Mouse (Mus musculus) cerebellum, postnatal 36 days (tissue): ENCODE results near the gene Dnajc4.
"Not testable (repeated sequence)": the region's sequence is repeated elsewhere in the genome, so short reads cannot be mapped to it uniquely, and the experiment has no call there.

ENCODE experiments used
- DNase-seq, 2 experiments: peaks; one replicate each; pipeline ENCODE4 v3.0.0; 2021 to 2022; ENCODE audit warnings: mixed read lengths in 2 of 2

The Dnajc4 gene

DNA sequence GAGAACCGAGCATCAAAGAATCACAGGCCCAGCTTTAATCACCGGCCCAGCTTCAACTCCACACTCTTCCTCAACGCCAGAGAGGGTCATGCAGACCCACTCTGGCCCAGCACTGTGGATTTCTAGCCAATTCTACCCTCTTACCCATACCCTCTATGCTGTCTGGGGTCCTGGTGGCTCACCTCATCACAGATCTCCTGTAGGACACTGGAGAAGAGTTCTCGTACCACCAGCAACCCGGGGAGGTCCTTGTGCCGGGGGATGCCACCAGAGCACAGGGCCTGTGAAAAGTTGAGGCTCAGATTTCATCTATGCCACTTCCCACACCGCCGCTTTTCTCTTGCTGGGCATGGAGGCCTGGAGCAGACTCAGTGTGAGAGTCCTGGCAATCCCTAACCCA is 2.1 kb upstream of the Dnajc4 start:
- DNase-seq, result no peak

GRCm38 (mm10) chr19:6994002-6994401 is 1.6 kb upstream of the Dnajc4 start:
- no peak for DNase-seq

DNA sequence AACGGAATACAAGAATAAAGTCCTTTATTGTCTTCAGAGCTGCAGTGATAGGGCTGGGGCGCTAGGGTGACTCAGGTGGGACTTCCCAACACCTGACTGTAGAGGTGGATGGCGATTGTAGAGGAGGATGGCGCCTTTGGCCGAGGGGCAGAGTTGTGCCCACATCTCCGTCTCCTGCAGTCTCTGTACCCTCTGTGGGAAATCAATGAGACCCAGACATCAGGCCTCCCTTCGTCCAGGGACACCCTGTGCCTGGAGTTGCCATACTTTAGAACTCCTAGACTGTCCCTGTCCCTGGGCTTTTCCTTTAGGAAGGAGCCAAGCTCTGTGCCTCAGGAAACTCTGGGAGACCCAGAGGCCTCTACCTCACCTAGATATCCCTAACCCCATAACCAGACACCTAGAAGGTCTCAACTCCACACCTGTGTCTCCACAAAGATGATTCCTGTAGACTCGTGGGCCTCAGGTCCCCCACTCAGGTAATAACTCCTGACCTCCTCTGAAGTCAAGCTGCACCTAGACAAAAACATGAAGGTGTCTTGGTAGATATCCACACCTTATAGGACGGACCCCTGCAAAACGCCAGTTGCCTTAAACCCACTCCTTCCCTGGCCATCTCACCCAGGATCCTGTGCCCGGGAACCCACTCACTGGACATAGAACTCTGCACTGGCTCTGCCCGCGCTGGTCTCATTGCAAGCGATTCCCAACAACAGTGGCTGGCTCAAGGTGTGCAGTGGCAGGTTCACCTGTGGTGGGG is 819 bp upstream of the Dnajc4 start:
- no peak for DNase-seq

DNA sequence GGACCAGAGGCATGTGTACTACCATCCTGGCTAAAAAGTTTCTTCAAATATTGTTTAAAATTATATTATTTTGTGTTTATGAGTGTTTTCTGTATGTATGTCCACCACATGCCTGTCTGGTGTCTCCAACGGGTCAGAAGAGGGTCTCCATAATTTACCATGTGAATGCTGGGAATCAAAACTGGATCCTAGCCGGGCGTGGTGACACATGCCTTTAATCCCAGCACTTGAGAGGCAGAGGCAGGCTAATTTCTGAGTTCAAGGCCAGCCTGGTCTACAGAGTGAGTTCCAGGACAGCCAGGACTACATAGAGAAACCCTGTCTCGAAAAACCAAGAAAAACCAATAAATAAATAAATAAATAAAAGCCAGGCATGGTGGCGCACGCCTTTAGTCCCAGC is 1.2 kb downstream of the Dnajc4 start:
- DNase-seq, result not testable (repeated sequence)

GRCm38 (mm10) chr19:6990712-6991111 is 1.7 kb downstream of the Dnajc4 start:
- DNase-seq, result no peak

GRCm38 (mm10) chr19:6989251-6989650 is 3.1 kb downstream of the Dnajc4 start:
- no peak for DNase-seq

GRCm38 (mm10) chr19:6987904-6988285 is 4.5 kb downstream of the Dnajc4 start:
- DNase-seq, result no peak

- DNase-seq, result peak; percentile 66 to 75
Observed at GRCm38 (mm10) chr19:6987061-6987903, 5.1 kb downstream of the Dnajc4 start, which contains the start of gene Vegfb. Vegfb (minus strand) TSS chr19:6987651.

DNA sequence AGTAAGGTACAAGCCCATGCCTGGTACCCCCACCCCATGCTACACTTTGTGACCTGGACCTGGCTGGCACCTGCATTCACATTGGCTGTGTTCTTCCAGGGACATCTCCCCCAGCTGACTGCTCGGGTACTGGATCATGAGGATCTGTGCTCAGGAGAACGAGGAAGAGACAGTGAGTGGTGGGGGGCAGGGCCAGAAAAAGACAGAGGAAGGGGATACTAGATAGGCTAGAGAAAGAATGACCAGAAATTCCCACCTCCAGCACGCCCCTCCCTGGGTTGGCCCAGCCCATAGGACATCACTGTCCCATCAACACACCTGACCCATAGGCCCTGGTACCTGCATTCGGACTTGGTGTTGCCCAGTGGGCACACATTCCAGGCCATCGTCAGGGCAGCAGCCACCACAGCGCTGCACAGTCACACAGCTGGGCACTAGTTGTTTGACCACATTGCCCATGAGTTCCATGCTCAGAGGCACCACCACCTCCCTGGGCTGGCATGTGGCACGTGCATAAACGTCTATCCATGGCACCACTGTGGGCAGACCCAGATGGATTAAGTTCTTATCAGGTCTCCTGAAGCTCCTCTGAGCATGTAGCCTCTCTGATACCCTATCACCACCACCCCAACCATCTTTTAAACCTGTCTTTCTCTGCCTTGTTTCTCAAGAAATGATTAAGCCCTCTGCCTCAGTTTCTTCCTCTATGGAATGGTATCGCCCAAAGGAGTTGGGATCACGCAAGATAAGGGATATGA is 6.2 kb downstream of the Dnajc4 start:
- no peak for DNase-seq

DNA sequence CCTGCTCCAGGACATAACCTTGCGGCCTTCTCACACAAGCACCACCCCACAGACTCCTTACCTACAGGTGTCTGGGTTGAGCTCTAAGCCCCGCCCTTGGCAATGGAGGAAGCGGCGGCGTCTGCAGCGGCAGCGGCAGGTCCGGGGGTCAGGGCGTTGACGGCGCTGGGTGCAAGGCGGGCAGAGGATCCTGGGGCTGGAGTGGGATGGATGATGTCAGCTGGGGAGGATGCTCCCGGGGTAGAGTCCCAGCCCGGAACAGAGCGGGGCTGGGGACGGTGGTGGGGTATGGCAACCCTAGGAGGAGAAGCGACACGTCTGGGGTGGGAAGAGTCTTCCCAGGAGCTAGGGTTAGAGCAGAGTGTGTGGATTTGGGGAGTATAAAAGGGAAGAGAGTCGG is 7.1 kb downstream of the Dnajc4 start:
- no peak for DNase-seq

DNA sequence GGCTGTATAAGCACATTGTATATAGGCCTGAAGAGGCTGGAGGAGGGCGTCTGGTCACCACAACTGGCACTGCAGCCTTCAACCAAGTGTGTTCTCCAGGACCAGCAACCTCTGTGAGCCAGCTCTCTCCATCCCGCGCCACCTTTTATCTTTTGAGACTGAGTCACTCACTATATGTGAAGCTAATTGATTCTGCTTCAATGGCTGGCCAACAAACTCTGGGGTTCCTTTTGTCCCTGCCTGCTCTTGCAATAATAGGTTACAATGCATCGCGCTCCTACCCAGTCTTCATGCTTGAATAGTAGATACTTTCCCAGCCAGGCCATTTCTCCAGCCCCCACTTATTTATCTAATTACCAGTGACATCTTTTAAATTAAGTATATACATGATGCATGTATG is 8.8 kb downstream of the Dnajc4 start:
- DNase-seq, result no peak

DNA sequence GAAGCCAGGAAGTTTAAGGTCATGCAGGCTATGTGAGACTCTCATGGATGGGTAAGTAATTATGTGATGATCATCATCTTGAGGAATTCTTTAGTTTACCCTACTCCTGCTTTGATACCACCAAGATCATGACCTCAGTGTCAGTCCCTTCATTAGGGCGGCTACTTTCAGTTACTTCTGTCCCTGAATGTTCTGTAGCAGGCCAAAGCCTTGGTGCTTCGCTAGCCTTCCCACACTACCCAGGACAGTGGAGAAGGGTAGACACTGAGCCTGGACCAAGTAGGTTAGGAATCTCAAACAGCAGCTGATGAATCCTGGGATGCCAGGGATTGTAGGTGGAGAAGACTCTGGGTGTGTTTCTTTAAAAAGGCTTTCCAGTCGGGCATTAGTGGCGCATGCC is 10.9 kb downstream of the Dnajc4 start:
- DNase-seq, result no peak

- peak; percentile 99 for DNase-seq
Observed at GRCm38 (mm10) chr19:6980381-6981093, 11.8 kb downstream of the Dnajc4 start, which contains the start of gene Fkbp2. Fkbp2 (minus strand) TSS chr19:6980501.

DNA sequence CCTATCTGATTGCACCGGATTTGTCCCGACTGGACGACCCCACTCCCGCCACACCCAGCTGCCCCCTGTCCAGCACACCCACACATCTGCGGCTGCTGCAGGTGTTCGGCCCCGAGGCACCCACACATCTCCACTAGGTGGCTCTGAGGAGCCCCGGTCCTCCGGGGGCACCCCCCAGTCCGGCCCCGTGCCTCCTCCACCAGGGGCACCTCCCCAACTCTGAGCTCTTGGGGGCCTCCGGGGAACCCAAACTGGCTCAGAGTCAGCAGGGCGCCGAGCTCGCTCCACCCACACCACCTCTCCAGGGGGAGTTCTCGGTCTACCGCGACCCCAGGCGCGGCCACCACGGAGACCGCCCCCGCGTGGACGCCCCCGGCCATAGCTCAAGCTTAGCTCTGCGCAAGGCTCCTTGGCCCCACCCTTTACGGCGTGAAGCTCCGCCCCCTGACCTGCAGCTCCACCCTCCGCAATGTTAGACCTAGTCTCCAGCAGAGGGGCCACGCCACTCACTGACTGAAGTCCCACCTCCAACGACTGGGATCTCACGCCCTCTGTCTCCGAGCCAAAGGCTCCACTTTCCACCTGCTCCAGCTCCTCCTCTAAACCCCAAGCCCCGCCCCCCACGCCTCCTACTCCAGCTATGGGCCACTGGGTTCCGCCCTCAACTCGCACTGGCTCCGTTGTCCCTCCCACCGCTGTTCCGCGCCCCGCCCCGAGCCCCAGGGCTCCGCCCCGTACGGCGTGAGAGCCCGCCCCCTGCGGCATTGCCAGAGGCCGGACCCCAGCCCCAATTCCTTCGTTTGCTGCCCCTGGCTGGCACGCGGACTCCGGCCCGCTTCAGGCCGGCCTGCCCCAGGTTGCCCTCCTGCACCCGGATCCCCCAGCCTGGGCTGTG is 12.6 kb downstream of the Dnajc4 start:
- peak; percentile 98 to 100 for DNase-seq

- peak in 1 of 2 experiments; percentile 34 for DNase-seq
Observed at GRCm38 (mm10) chr19:6979001-6979479, 13.3 kb downstream of the Dnajc4 start.

DNA sequence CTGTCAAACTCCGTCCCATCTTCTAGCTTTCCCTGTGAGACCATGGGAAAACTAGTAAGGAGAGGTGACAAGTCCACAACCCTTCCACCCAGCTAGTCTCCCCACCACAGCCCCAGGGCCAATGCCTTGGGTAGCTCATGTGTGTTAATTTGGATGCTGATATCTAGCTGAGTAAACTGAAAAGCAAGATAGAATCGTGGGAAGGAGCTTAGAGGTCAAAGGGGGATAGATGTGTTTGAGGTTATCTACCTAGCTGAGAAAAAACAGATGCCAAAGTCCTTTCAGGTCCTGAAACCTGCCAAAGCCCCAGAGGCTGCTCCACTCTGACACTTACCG is 13.8 kb downstream of the Dnajc4 start:
- no peak for DNase-seq

- no peak for DNase-seq
Observed at GRCm38 (mm10) chr19:6977759-6978638, 14.4 kb downstream of the Dnajc4 start.

DNA sequence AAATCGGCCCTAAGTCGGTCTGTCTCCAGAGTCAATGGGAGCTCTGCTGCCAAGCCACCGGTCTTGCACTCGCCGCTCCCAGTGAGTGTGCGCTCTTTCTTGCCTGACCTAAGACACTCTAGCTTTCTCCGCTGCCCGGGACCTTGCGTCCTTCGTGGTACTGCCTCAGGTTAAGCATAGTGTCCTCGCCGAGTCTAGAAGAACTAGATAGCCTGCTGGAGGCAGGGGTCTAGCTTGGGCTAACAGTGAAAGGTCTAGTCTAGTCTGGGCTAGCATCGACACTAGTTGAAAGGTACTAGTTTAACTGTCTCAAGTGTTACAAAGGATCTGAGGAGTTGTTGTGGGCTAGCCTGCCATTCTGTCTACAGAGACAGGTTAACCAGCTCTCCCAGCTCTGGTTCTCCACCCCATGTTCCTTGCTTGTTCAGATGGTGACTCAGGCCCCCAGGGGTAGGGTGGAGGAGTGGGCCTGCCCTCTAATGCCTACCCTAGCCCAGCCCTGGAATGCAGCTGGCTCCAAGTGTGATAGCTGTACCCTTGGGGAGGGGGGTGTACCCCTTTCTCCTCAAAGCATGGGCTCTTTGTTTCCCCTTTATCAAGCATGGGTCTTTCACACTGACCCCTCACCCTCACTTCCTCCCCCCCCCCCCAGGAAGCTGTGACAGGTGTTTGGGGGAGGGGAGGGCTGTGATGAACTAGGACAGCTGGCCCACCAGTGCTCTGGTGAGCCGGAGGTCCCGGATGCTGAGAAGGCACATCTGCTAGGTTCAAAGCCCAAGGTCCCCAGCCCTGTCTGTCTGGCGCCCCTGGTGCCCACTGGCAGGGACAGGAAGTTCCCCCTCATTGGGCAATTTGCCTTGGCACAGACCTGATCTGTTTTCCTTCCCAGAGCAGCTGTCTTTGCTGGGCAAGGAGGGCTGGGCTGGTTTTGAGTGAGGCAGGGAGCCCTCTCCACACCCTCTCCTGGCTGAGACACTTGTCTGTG is 16.5 kb downstream of the Dnajc4 start, which contains the start of gene Plcb3:
Plcb3 (minus strand) TSS at position 934 of the 985 bp plus-strand sequence.
- no peak for DNase-seq
